Mouse (Mus musculus) G1E (cell line): Measurements from ENCODE around the gene Tesk1. TPM values are rescaled to one million over a fixed set of nuclear protein-coding genes. Genes with fewer than 3 reads are reported as not detected.

ENCODE experiments used
- ATAC-seq: 2 replicates; pipeline ENCODE4 v1.8.0; 2016; ENCODE audit warnings: mild to moderate bottlenecking; ENCODE audit not compliant: insufficient number of reproducible peaks, poor library complexity, low FRiP score, severe bottlenecking; ENCODE audit errors: extremely low read depth
- DNase-seq: peaks from one replicate; pipeline ENCODE4 v3.0.0; 2012; ENCODE audit warnings: low spot score
- H3K27me3 ChIP-seq: 2 replicates; pipeline ENCODE4 v1.6.1; 2012; ENCODE audit warnings: mild to moderate bottlenecking, low read length, inconsistent platforms; ENCODE audit not compliant: insufficient read depth
- H3K36me3 ChIP-seq: replicated peaks from 2 replicates; pipeline ENCODE3; 2012; ENCODE audit warnings: mild to moderate bottlenecking, inconsistent platforms
- H3K4me1 ChIP-seq: 2 replicates; pipeline ENCODE4 v1.6.1; 2012; ENCODE audit warnings: low read depth, low read length, inconsistent platforms, mixed read lengths; ENCODE audit not compliant: insufficient read depth
- H3K4me3 ChIP-seq: 2 replicates; pipeline ENCODE4 v1.5.1; 2012; ENCODE audit warnings: low read depth, mild to moderate bottlenecking, inconsistent platforms, low read length, moderate library complexity, mixed read lengths
- H3K9me3 ChIP-seq: replicated peaks from 2 replicates; pipeline ENCODE4 v1.6.1; 2012; ENCODE audit warnings: inconsistent platforms
- CTCF ChIP-seq: IDR thresholded peaks from 2 replicates; pipeline ENCODE4 v1.5.1; 2012; ENCODE audit warnings: low read depth, low read length, inconsistent platforms, mixed read lengths
- GATA1 ChIP-seq: IDR thresholded peaks from 2 replicates; pipeline ENCODE4 v1.6.1; 2012; ENCODE audit warnings: borderline replicate concordance, low read length, inconsistent platforms, mixed read lengths
- GATA2 ChIP-seq: IDR thresholded peaks from 2 replicates; pipeline ENCODE4 v1.6.1; 2012; ENCODE audit warnings: low read depth, low read length, inconsistent platforms, borderline replicate concordance
- POLR2AphosphoS5 ChIP-seq: IDR thresholded peaks from 2 replicates; pipeline ENCODE4 v1.6.1; 2012; ENCODE audit warnings: low read depth, low read length, inconsistent platforms; ENCODE audit not compliant: insufficient replicate concordance
- TAL1 ChIP-seq: conservative IDR thresholded peaks from 2 replicates; pipeline ENCODE4 v1.6.1; 2012; ENCODE audit warnings: low read depth, low read length, inconsistent platforms, mixed read lengths
- polyA plus RNA-seq: library from polyadenylated mRNA; stranded (reverse); fragments of >175 nt; gene quantifications from 2 replicates; pipeline ENCODE4 v1.2.3, GENCODE M21; 2012
- total RNA-seq, 2 experiments: library from RNA; stranded (forward) in 1 of 2; stranded (reverse) in 1 of 2; fragments of 200-1000 nt in 1 of 2; fragments of >200 nt in 1 of 2; fragmentation: Nextera tagmentation in 1 of 2; gene quantifications; 2 replicates each; pipeline ENCODE4 v1.2.3; 2014 to 2017

Tesk1 gene
- total and polyA plus RNA-seq, 3 experiments, result 8.7 to 55.8 (median 26.3) TPM

DNA sequence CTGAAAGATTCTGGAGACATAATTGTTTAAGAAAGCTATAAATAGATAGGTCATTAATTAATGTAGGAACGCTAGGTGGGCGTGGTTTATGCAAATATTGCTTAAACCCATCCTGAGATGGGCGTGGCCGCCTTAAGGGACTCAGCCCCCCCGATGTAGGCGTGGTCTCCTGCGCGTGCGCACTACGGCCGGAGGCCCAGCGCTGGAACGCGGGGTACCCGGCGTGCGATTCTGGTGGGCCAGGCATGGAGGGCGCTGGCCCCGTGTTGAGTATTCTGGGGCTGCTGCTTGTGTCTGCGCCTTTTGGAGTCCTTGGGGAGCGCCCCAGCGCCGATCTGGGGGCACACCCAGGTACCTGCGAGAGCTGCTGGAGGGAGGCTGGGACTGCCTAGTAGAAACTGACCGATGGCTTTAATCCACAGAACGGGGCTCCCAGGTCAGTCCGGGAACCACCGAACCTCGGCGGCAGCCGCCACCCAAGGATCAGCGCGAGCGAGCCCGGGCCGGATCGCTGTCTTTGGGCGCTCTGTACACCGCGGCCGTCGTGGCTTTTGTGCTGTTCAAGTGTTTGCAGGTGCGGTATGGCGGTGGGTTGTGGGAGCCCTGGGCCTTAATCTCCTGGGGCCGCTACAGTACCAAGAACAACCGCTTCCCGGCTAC lies 51.6 kb downstream of the Tesk1 start:
- TF ChIP-seq GATA1 (no peak), TAL1 (no peak), CTCF (no peak)

DNA sequence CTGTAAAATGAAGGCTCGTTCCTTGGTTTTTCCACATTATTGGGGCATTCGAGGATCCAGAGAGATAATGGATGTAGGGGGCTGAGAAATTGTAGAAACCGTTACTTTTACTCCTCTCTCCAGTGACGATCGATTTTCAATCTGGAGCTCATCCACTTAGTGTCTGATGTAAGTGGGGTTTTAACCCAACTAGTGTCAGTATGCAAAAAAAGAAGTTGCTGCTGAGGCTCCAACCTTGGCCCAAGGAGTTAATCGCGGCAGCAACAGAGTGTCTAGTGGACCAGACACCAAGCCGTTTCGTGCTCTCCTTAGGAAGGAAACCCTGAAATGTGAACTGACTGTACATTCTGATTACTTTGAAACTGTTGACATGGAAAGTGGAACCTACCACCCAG lies 52.1 kb downstream of the Tesk1 start:
- Histone ChIP-seq H3K27me3 (no peaks in the 10 kb centered on the region), H3K36me3 (peaks cover 40% of the 10 kb centered on the region), H3K4me3 (peak overlapping the region; percentile 83), H3K9me3 (no peaks in the 10 kb centered on the region), H3K4me1 (peaks cover 74% of the 10 kb centered on the region)
- DNase-seq, result no peak
- TF ChIP-seq GATA1 (no peak), POLR2AphosphoS5 (no peak), CTCF (no peak), GATA2 (no peak), TAL1 (no peak)
- ATAC-seq, result no peak

More for the DNA sequence above, 51.6 kb downstream of the Tesk1 start:
- H3K4me1 ChIP-seq, result peaks cover 73% of the 10 kb centered on the region
- ATAC-seq (peak; percentile 46; the same call in 1 of the 2 replicates), DNase-seq (peak; percentile 91)
- no peaks in the 10 kb centered on the region; the same call in 1 of the 2 replicates for H3K27me3 ChIP-seq
- H3K9me3 ChIP-seq, result no peaks in the 10 kb centered on the region
- peak overlapping the region; percentile 83 for H3K4me3 ChIP-seq
- H3K36me3 ChIP-seq, result peaks cover 37% of the 10 kb centered on the region

DNA sequence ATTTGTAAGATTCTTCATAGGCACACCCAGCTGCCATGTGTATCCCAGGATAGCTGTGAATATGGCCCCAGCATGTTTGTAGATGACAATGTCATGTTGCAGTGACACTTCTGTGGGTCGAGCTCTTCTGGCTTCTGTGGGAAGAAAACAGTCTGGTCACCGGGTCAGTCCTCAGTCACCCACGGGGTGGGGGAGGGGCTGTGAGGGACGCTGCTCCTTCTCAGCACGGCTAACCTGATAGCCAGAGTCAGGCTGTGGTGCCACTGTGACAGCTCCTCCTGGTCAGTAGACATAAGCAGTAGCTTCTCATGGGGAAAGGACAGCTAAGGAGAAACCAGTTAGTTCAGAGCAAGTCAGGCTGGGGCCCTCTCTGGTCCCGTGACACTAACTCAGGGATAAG lies 54.8 kb downstream of the Tesk1 start:
- H3K4me1 ChIP-seq, result peaks cover 67% of the 10 kb centered on the region
- H3K27me3 ChIP-seq, result no peaks in the 10 kb centered on the region; the same call in 1 of the 2 replicates
- no peak for TF ChIP-seq GATA1
- no peak for TF ChIP-seq POLR2AphosphoS5
- TF ChIP-seq CTCF, result no peak
- no peak for TF ChIP-seq TAL1
- no peak for TF ChIP-seq GATA2
- H3K36me3 ChIP-seq, result peaks cover 40% of the 10 kb centered on the region
- H3K9me3 ChIP-seq, result no peaks in the 10 kb centered on the region
- ATAC-seq (no peak), DNase-seq (no peak)
- no peak overlapping the region for H3K4me3 ChIP-seq

DNA sequence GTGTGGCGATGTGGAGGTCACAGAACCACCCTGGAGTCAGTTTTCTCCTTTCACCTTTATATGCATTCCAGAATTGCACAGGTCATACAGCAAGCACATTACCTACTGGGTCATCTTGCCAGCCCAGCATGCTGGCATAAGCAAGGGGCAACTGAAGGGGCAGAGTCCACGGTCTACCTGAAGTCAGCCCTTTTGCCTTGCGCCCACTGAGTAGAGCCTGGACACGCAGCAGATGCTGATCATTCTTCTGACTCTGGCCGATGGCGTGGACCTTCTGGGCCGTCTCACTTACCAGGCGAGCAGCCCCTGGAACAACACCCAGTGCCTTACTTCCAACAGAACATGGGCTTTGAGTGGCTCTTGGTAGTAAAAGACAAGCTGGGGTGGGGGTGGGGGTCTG lies 55.7 kb downstream of the Tesk1 start:
- TF ChIP-seq TAL1 (no peak), POLR2AphosphoS5 (no peak), GATA2 (no peak), GATA1 (no peak), CTCF (no peak)
- H3K27me3 ChIP-seq, result peaks cover 3% of the 10 kb centered on the region
- peaks cover 40% of the 10 kb centered on the region for H3K36me3 ChIP-seq
- no peaks in the 10 kb centered on the region for H3K9me3 ChIP-seq
- H3K4me3 ChIP-seq, result no peak overlapping the region; the same call in 1 of the 2 replicates
- H3K4me1 ChIP-seq, result peaks cover 69% of the 10 kb centered on the region
- DNase-seq (no peak), ATAC-seq (no peak)

Other genes with a start within 250 kb of the Tesk1 start
- 5.3 and 9.4 TPM in 2 replicates for gene Atp8b5, start 174.8 kb upstream of the Tesk1 start, total RNA-seq (2014; fragmentation: Nextera tagmentation)
- gene Atp8b5, start 174.8 kb upstream of the Tesk1 start, total RNA-seq (2017), result 2.6 and 3.5 TPM in 2 replicates
- 0.23 and 0.24 TPM in 2 replicates for gene Atp8b5, start 174.8 kb upstream of the Tesk1 start, polyA plus RNA-seq
- 11.9 and 17.1 TPM in 2 replicates for gene Rusc2, start 60.0 kb upstream of the Tesk1 start, total RNA-seq (2014; fragmentation: Nextera tagmentation)
- gene Rusc2, start 60.0 kb upstream of the Tesk1 start, total RNA-seq (2017), result 4.5 and 8.7 TPM in 2 replicates
- gene Rusc2, start 60.0 kb upstream of the Tesk1 start, polyA plus RNA-seq, result 14.5 and 18.5 TPM in 2 replicates
- gene Fam166b, start 12.8 kb upstream of the Tesk1 start, total RNA-seq (2014; fragmentation: Nextera tagmentation), result not detected in 2 replicates
- gene Fam166b, start 12.8 kb upstream of the Tesk1 start, total RNA-seq (2017), result 0.11 TPM in 1 of 2 replicates, not detected in the other
- gene Fam166b, start 12.8 kb upstream of the Tesk1 start, polyA plus RNA-seq, result not detected in 2 replicates
- gene Cd72, start 12.7 kb downstream of the Tesk1 start, total RNA-seq (2014; fragmentation: Nextera tagmentation), result 0.87 TPM in 1 of 2 replicates, not detected in the other
- 0.16 and 1.3 TPM in 2 replicates for gene Cd72, start 12.7 kb downstream of the Tesk1 start, total RNA-seq (2017)
- 1.0 and 1.5 TPM in 2 replicates for gene Cd72, start 12.7 kb downstream of the Tesk1 start, polyA plus RNA-seq
- gene Sit1, start 41.8 kb downstream of the Tesk1 start, total RNA-seq (2014; fragmentation: Nextera tagmentation), result not detected in 2 replicates
- gene Sit1, start 41.8 kb downstream of the Tesk1 start, total RNA-seq (2017), result not detected in 2 replicates
- not detected in 2 replicates for gene Sit1, start 41.8 kb downstream of the Tesk1 start, polyA plus RNA-seq
- 18.8 and 25.2 TPM in 2 replicates for gene Ccdc107, start 51.0 kb downstream of the Tesk1 start, total RNA-seq (2014; fragmentation: Nextera tagmentation)
- 28.3 and 28.6 TPM in 2 replicates for gene Ccdc107, start 51.0 kb downstream of the Tesk1 start, total RNA-seq (2017)
- 72.0 and 82.4 TPM in 2 replicates for gene Ccdc107, start 51.0 kb downstream of the Tesk1 start, polyA plus RNA-seq
- gene Arhgef39, start 57.8 kb downstream of the Tesk1 start, total RNA-seq (2014; fragmentation: Nextera tagmentation), result 23.4 and 71.2 TPM in 2 replicates
- gene Arhgef39, start 57.8 kb downstream of the Tesk1 start, total RNA-seq (2017), result 29.0 and 32.4 TPM in 2 replicates
- gene Arhgef39, start 57.8 kb downstream of the Tesk1 start, polyA plus RNA-seq, result 16.4 and 21.8 TPM in 2 replicates
- gene Car9, start 65.0 kb downstream of the Tesk1 start, total RNA-seq (2014; fragmentation: Nextera tagmentation), result not detected in 2 replicates
- gene Car9, start 65.0 kb downstream of the Tesk1 start, total RNA-seq (2017), result 0.11 and 0.12 TPM in 2 replicates
- not detected in 2 replicates for gene Car9, start 65.0 kb downstream of the Tesk1 start, polyA plus RNA-seq
- not detected in 2 replicates for gene Tpm2, start 81.8 kb downstream of the Tesk1 start, total RNA-seq (2014; fragmentation: Nextera tagmentation)
- gene Tpm2, start 81.8 kb downstream of the Tesk1 start, total RNA-seq (2017), result 0.27 TPM in 1 of 2 replicates, not detected in the other
- not detected in 2 replicates for gene Tpm2, start 81.8 kb downstream of the Tesk1 start, polyA plus RNA-seq
- gene Creb3, start 120.4 kb downstream of the Tesk1 start, total RNA-seq (2014; fragmentation: Nextera tagmentation), result 9.4 and 9.8 TPM in 2 replicates
- gene Creb3, start 120.4 kb downstream of the Tesk1 start, total RNA-seq (2017), result 60.0 and 61.0 TPM in 2 replicates
- gene Creb3, start 120.4 kb downstream of the Tesk1 start, polyA plus RNA-seq, result 1.6 and 1.9 TPM in 2 replicates
- gene Tln1, start 120.8 kb downstream of the Tesk1 start, total RNA-seq (2014; fragmentation: Nextera tagmentation), result 166 and 262 TPM in 2 replicates
- 127 and 167 TPM in 2 replicates for gene Tln1, start 120.8 kb downstream of the Tesk1 start, total RNA-seq (2017)
- 138 and 163 TPM in 2 replicates for gene Tln1, start 120.8 kb downstream of the Tesk1 start, polyA plus RNA-seq
- gene Rgp1, start 136.8 kb downstream of the Tesk1 start, total RNA-seq (2014; fragmentation: Nextera tagmentation), result 48.5 and 54.7 TPM in 2 replicates
- 18.6 and 23.2 TPM in 2 replicates for gene Rgp1, start 136.8 kb downstream of the Tesk1 start, total RNA-seq (2017)
- 31.2 and 105 TPM in 2 replicates for gene Rgp1, start 136.8 kb downstream of the Tesk1 start, polyA plus RNA-seq
- 21.4 and 23.8 TPM in 2 replicates for gene Gba2, start 136.9 kb downstream of the Tesk1 start, total RNA-seq (2014; fragmentation: Nextera tagmentation)
- gene Gba2, start 136.9 kb downstream of the Tesk1 start, total RNA-seq (2017), result 12.6 and 14.1 TPM in 2 replicates
- gene Gba2, start 136.9 kb downstream of the Tesk1 start, polyA plus RNA-seq, result 14.5 and 18.3 TPM in 2 replicates
- gene Msmp, start 142.6 kb downstream of the Tesk1 start, total RNA-seq (2014; fragmentation: Nextera tagmentation), result not detected in 2 replicates
- gene Msmp, start 142.6 kb downstream of the Tesk1 start, total RNA-seq (2017), result 0.17 TPM in 1 of 2 replicates, not detected in the other
- not detected in 2 replicates for gene Msmp, start 142.6 kb downstream of the Tesk1 start, polyA plus RNA-seq
- 6.3 TPM in 1 of 2 replicates, not detected in the other for gene Npr2, start 190.0 kb downstream of the Tesk1 start, total RNA-seq (2014; fragmentation: Nextera tagmentation)
- gene Npr2, start 190.0 kb downstream of the Tesk1 start, total RNA-seq (2017), result 0.23 and 0.44 TPM in 2 replicates
- gene Npr2, start 190.0 kb downstream of the Tesk1 start, polyA plus RNA-seq, result 0.04 TPM in 2 replicates
- gene Spag8, start 211.7 kb downstream of the Tesk1 start, total RNA-seq (2014; fragmentation: Nextera tagmentation), result 0.73 TPM in 1 of 2 replicates, not detected in the other
- gene Spag8, start 211.7 kb downstream of the Tesk1 start, total RNA-seq (2017), result 0.33 and 0.41 TPM in 2 replicates
- not detected in 2 replicates for gene Spag8, start 211.7 kb downstream of the Tesk1 start, polyA plus RNA-seq
- 16.2 and 18.7 TPM in 2 replicates for gene Hint2, start 214.5 kb downstream of the Tesk1 start, total RNA-seq (2014; fragmentation: Nextera tagmentation)
- 58.3 and 63.1 TPM in 2 replicates for gene Hint2, start 214.5 kb downstream of the Tesk1 start, total RNA-seq (2017)
- 42.4 and 50.2 TPM in 2 replicates for gene Hint2, start 214.5 kb downstream of the Tesk1 start, polyA plus RNA-seq
- gene Tmem8b, start 227.0 kb downstream of the Tesk1 start, total RNA-seq (2014; fragmentation: Nextera tagmentation), result 2.9 and 6.0 TPM in 2 replicates
- 0.76 and 1.1 TPM in 2 replicates for gene Tmem8b, start 227.0 kb downstream of the Tesk1 start, total RNA-seq (2017)
- gene Tmem8b, start 227.0 kb downstream of the Tesk1 start, polyA plus RNA-seq, result 2.9 and 3.6 TPM in 2 replicates
- 0.34 TPM in 1 of 2 replicates, not detected in the other for gene Fam221b, start 227.2 kb downstream of the Tesk1 start, total RNA-seq (2014; fragmentation: Nextera tagmentation)
- 0.49 and 0.58 TPM in 2 replicates for gene Fam221b, start 227.2 kb downstream of the Tesk1 start, total RNA-seq (2017)
- gene Fam221b, start 227.2 kb downstream of the Tesk1 start, polyA plus RNA-seq, result 0.05 and 0.10 TPM in 2 replicates